Comparison of ENCODE assay signal across 17 mouse cellular contexts in genomic region chr8:124196797-124197196, GRCm38 (mm10). TPM values are rescaled to one million over a fixed set of nuclear protein-coding genes. Genes with fewer than 3 reads are reported as not detected.
DNase-seq lines count a peak whose midpoint lies in the region; ATAC-seq lines count a peak whose summit lies in the region.
"Had no signal": no experiment of that assay in that cellular context is flagged by ENCODE, and none has a peak within 500 bp of the region (broad histone marks: within the 10 kb centered on the region; RNA-seq: fewer than 3 reads in every experiment).

No protein-coding gene starts in this region.

- no peak for DNase-seq in kidney, postnatal 25 days
- DNase-seq in ES-CJ7 (ENCODE audit: low read depth, low spot score) = peak; percentile 39
- DNase-seq in brain, adult 2 months (ENCODE audit: low read depth, low spot score) = peak; percentile 59
- no peak for DNase-seq in limb, embryonic 10.5 days (ENCODE audit: low spot score)
- no peak for DNase-seq in ovary, postnatal 10 days (ENCODE audit: low spot score)
- DNase-seq: cerebellum, postnatal 10 days; right cerebral cortex, postnatal 14 days; thymus, postnatal 14 days had no signal

- 30% methylated on average over 5 of the region's 5 CpGs for WGBS in kidney, embryonic 15.5 days
- WGBS in limb, embryonic 10.5 days = 54% methylated on average over 5 of the region's 5 CpGs
- 70% methylated on average over 5 of the region's 5 CpGs for WGBS in hindbrain, embryonic 13.5 days
- WGBS in midbrain, embryonic 13.5 days = 63% methylated on average over 5 of the region's 5 CpGs

- no peak overlapping the region for H3K4me3 ChIP-seq in kidney, embryonic 15.5 days (replicated peaks)
- no peak overlapping the region for H3K4me3 ChIP-seq in limb, embryonic 10.5 days
- H3K4me3 ChIP-seq in hindbrain, embryonic 13.5 days = no peak overlapping the region
- H3K4me3 ChIP-seq in midbrain, embryonic 13.5 days (replicated peaks) = no peak overlapping the region
- H3K4me3 ChIP-seq: erythroblast, embryonic 14.5 days; midbrain, embryonic 10.5 days had no signal

- ATAC-seq in kidney, embryonic 15.5 days (replicated peaks; ENCODE audit: low FRiP score) = no peak
- ATAC-seq in hindbrain, embryonic 13.5 days (ENCODE audit: low FRiP score) = no peak
- no peak for ATAC-seq in midbrain, embryonic 13.5 days
- ATAC-seq: CD4-positive, CD25-positive, alpha-beta regulatory T cell, adult 4 months had no signal

- H3K36me3 ChIP-seq in kidney, embryonic 15.5 days = no peaks in the 10 kb centered on the region
- no peaks in the 10 kb centered on the region for H3K36me3 ChIP-seq in limb, embryonic 10.5 days
- no peaks in the 10 kb centered on the region for H3K36me3 ChIP-seq in hindbrain, embryonic 13.5 days
- H3K36me3 ChIP-seq in midbrain, embryonic 13.5 days = no peaks in the 10 kb centered on the region
- H3K36me3 ChIP-seq: midbrain, embryonic 10.5 days had no signal

- H3K9me3 ChIP-seq in kidney, embryonic 15.5 days (replicated peaks) = no peaks in the 10 kb centered on the region
- H3K9me3 ChIP-seq in limb, embryonic 10.5 days (replicated peaks) = no peaks in the 10 kb centered on the region
- no peaks in the 10 kb centered on the region for H3K9me3 ChIP-seq in hindbrain, embryonic 13.5 days
- H3K9me3 ChIP-seq in midbrain, embryonic 13.5 days = no peaks in the 10 kb centered on the region
- H3K9me3 ChIP-seq: midbrain, embryonic 10.5 days had no signal

- no peak overlapping the region for H3K4me2 ChIP-seq in kidney, embryonic 15.5 days
- H3K4me2 ChIP-seq in hindbrain, embryonic 13.5 days = no peak overlapping the region
- H3K4me2 ChIP-seq in midbrain, embryonic 13.5 days (replicated peaks) = no peak overlapping the region
- H3K4me2 ChIP-seq: liver, embryonic 11.5 days had no signal

- H3K27me3 ChIP-seq in kidney, embryonic 15.5 days = no peaks in the 10 kb centered on the region
- no peaks in the 10 kb centered on the region for H3K27me3 ChIP-seq in limb, embryonic 10.5 days (ENCODE audit: low read depth, poor library complexity, severe bottlenecking)
- no peaks in the 10 kb centered on the region for H3K27me3 ChIP-seq in hindbrain, embryonic 13.5 days
- H3K27me3 ChIP-seq in midbrain, embryonic 13.5 days = peaks cover 6% of the 10 kb centered on the region; the same call in 1 of the 2 replicates
- H3K27me3 ChIP-seq: Patski had no signal

- H3K9ac ChIP-seq in kidney, embryonic 15.5 days = no peak overlapping the region
- no peak overlapping the region for H3K9ac ChIP-seq in hindbrain, embryonic 13.5 days
- no peak overlapping the region for H3K9ac ChIP-seq in midbrain, embryonic 13.5 days (replicated peaks)

- H3K27ac ChIP-seq in kidney, embryonic 15.5 days = peak overlapping the region; percentile 33
- peak overlapping the region; percentile 38; the same call in 1 of the 2 replicates for H3K27ac ChIP-seq in limb, embryonic 10.5 days
- H3K27ac ChIP-seq in hindbrain, embryonic 13.5 days = no peak overlapping the region
- no peak overlapping the region for H3K27ac ChIP-seq in midbrain, embryonic 13.5 days
- H3K27ac ChIP-seq: kidney, postnatal 0 days; midbrain, embryonic 10.5 days had no signal

- H3K4me1 ChIP-seq in kidney, embryonic 15.5 days = peaks cover 15% of the 10 kb centered on the region
- peaks cover 22% of the 10 kb centered on the region for H3K4me1 ChIP-seq in limb, embryonic 10.5 days
- peaks cover 19% of the 10 kb centered on the region for H3K4me1 ChIP-seq in hindbrain, embryonic 13.5 days (replicated peaks)
- peaks cover 10% of the 10 kb centered on the region; the same call in 1 of the 2 replicates for H3K4me1 ChIP-seq in midbrain, embryonic 13.5 days (replicated peaks)

RNA-seq across cellular contexts. Expression of gene Galnt2, which starts 34.4 kb away (rescaled TPM):
- 47.6 and 49.0 TPM in 2 replicates for polyA plus RNA-seq in kidney, embryonic 15.5 days (2015; fragmentation: Nextera tagmentation; extraction: Ambion mirVana)
- 35.0 and 43.7 TPM in 2 replicates for polyA plus RNA-seq in limb, embryonic 10.5 days (2016; fragmentation: Nextera tagmentation; extraction: Ambion mirVana)
- 49.9 and 52.8 TPM in 2 replicates for polyA plus RNA-seq in hindbrain, embryonic 13.5 days (2015; fragmentation: Nextera tagmentation; extraction: Ambion mirVana)
- polyA plus RNA-seq in midbrain, embryonic 13.5 days (2015; fragmentation: Nextera tagmentation; extraction: Ambion mirVana) = 47.2 and 53.5 TPM in 2 replicates

Comparison
In these comparisons a context has a peak if more than half of its experiments do, and no peak if none do; other contexts are left out.
1. H3K27ac ChIP-seq: peak in kidney, embryonic 15.5 days (single experiment) and limb, embryonic 10.5 days (single experiment); none in hindbrain, embryonic 13.5 days (single experiment) and midbrain, embryonic 13.5 days (single experiment).
2. DNase-seq: peak in ES-CJ7 (single experiment) and brain, adult 2 months (single experiment); none in kidney, postnatal 25 days (0 of 2), limb, embryonic 10.5 days (single experiment) and ovary, postnatal 10 days (single experiment).